Mouse (Mus musculus): ENCODE data around the gene Gbp8. TPM values are rescaled to one million over a fixed set of nuclear protein-coding genes. Genes with fewer than 3 reads are reported as not detected.

The Gbp8 gene
- 1.0 and 1.8 TPM in 2 replicates for polyA plus RNA-seq (2012; rRNA removed; ENCODE audit: low replicate concordance)

GRCm38 (mm10) chr5:105139409-105140088 lies at the start of gene Gbp8, which contains the start of the genes Gbp9 and Gbp4:
Gene Gbp8, minus strand, starts transcription at chr5:105139540.
Gene Gbp9, minus strand, starts transcription at chr5:105139539.
Gene Gbp4, minus strand, starts transcription at chr5:105139586.

GRCm38 (mm10) chr5:104982535-104982934 lies 156.8 kb downstream of the Gbp8 start, which contains the start of gene Abcg3:
Gene Abcg3, minus strand, starts transcription at chr5:104982718.

Other genes with a start within 250 kb of the Gbp8 start
- gene Abcg3, start 156.8 kb downstream of the Gbp8 start, polyA plus RNA-seq (2012; rRNA removed; ENCODE audit: low replicate concordance), result 0.90 and 1.2 TPM in 2 replicates
- 10.5 and 16.6 TPM in 2 replicates for gene Gbp9, start within 50 bp of the Gbp8 start, polyA plus RNA-seq (2012; rRNA removed; ENCODE audit: low replicate concordance)
- 17.6 and 32.6 TPM in 2 replicates for gene Gbp4, start within 50 bp of the Gbp8 start, polyA plus RNA-seq (2012; rRNA removed; ENCODE audit: low replicate concordance)
- 2.5 and 3.3 TPM in 2 replicates for gene Gbp10, start 100.0 kb upstream of the Gbp8 start, polyA plus RNA-seq (2012; rRNA removed; ENCODE audit: low replicate concordance)
- 4.0 and 5.5 TPM in 2 replicates for gene Gm43302, start 154.2 kb upstream of the Gbp8 start, polyA plus RNA-seq (2012; rRNA removed; ENCODE audit: low replicate concordance)
- 11.4 and 12.4 TPM in 2 replicates for gene Gbp6, start 154.2 kb upstream of the Gbp8 start, polyA plus RNA-seq (2012; rRNA removed; ENCODE audit: low replicate concordance)

Measured in subcutaneous adipose tissue, adult 2 months (tissue).